Mouse (Mus musculus) liver, postnatal 0 days (tissue): ENCODE measurements around the gene Slc3a2. TPM values are rescaled to one million over a fixed set of nuclear protein-coding genes. Genes with fewer than 3 reads are reported as not detected.

Experiments
- ATAC-seq: fragments of 200-750 bp; cut with Nextera tagmentation; 2 replicates; pipeline ENCODE4 v1.8.0; 2017; ENCODE audit warnings: mild to moderate bottlenecking, moderate library complexity
- DNase-seq: peaks from one replicate; pipeline ENCODE4 v3.0.0-alpha.2; 2016
- H3K27ac ChIP-seq: fragments of 300-500 bp; sonication (generic); 2 replicates; pipeline ENCODE4 v1.5.1; 2014; ENCODE audit warnings: antibody characterized with exemption, moderate library complexity, mild to moderate bottlenecking, low read depth
- H3K27me3 ChIP-seq: fragments of 300-500 bp; sonication (generic); 2 replicates; pipeline ENCODE4 v1.6.1; 2014; ENCODE audit warnings: low read length, control low read depth, mixed read lengths; ENCODE audit not compliant: insufficient read depth
- H3K36me3 ChIP-seq: fragments of 300-500 bp; sonication (generic); replicated peaks from 2 replicates; pipeline ENCODE4 v1.6.1; 2014; ENCODE audit warnings: mild to moderate bottlenecking, control low read depth, low read length, moderate library complexity, mixed read lengths; ENCODE audit not compliant: insufficient read depth
- H3K4me1 ChIP-seq: fragments of 300-500 bp; sonication (generic); 2 replicates; pipeline ENCODE4 v1.6.1; 2014; ENCODE audit warnings: antibody characterized with exemption, mild to moderate bottlenecking, control low read depth; ENCODE audit not compliant: insufficient read depth
- H3K4me2 ChIP-seq: fragments of 300-500 bp; sonication (generic); 2 replicates; pipeline ENCODE4 v1.6.1; 2014; ENCODE audit warnings: low read depth, mild to moderate bottlenecking, low read length, moderate library complexity, mixed read lengths
- H3K4me3 ChIP-seq: fragments of 300-500 bp; sonication (generic); 2 replicates; pipeline ENCODE4 v1.5.1; 2014; ENCODE audit warnings: low read depth, low read length
- H3K9ac ChIP-seq: fragments of 300-500 bp; sonication (generic); replicated peaks from 2 replicates; pipeline ENCODE4 v1.6.1; 2014; ENCODE audit warnings: mild to moderate bottlenecking, moderate library complexity
- H3K9me3 ChIP-seq: fragments of 300-500 bp; sonication (generic); 2 replicates; pipeline ENCODE4 v1.6.1; 2016; ENCODE audit warnings: mild to moderate bottlenecking, control low read depth, low read length, mixed read lengths
- CTCF ChIP-seq: sonication (generic); IDR thresholded peaks from 2 replicates; pipeline ENCODE4 v1.5.1; 2016; ENCODE audit warnings: antibody characterized with exemption, low read depth
- EP300 ChIP-seq: IDR thresholded peaks from 2 replicates; pipeline ENCODE4 v1.6.1; 2016; ENCODE audit warnings: antibody characterized with exemption, low read depth, mild to moderate bottlenecking
- WGBS: fragments of 180-500 bp; shearing (Covaris S2); extraction: QIAGEN DNeasy Blood & Tissue Kit; methylation state at CpG from one replicate; pipeline ENCODE4 v1.1.7; 2014; ENCODE audit not compliant: insufficient replicate concordance; 5-methylcytosine and 5-hydroxymethylcytosine counted together
- polyA plus RNA-seq: library from polyadenylated mRNA; unstranded; fragments of >200 nt; fragmentation: Nextera tagmentation; extraction: Ambion mirVana; gene quantifications from 2 replicates; pipeline ENCODE4 v1.2.1, GENCODE M21; 2015

Gene Slc3a2
- polyA plus RNA-seq, 1 experiment from 2014 or later, result 68.0 TPM

DNA sequence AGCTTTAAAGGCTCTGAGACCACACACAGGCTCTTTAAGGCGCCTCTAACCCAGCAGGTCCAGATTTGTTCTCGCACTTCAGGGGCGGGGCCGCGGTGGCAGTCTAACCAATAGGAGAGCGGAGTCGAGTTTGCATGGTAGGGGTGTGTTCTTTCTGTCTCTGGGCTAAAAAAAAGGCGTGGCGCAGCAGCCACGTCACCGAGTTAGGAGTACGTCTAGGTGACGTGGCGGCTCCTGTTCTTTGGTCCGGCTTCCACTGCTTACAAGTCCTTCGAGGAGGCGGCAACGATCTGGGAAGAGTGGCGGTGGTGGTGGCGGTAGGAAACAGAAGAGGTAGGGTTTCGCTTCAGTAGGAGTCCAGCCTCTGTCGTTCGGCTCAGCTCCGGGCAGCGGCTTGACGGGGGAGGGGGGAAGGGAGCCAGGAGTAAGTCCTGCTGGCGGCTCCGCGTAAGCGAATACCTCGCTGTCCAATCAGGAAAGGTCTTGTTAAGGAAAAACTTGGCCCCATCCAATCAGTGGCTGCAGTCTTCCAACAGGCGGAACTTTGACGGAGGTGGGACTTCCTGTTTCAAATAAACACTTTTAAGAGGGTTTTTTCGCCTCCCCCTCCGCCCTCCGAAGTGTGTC, 18.2 kb upstream of the Slc3a2 start, which contains the start of gene Stx5a:
TSS of gene Stx5a (plus strand) at position 171 of the 627 bp plus-strand sequence.
- Histone ChIP-seq H3K9ac (peak within 1 kb of the TSS; percentile 84), H3K4me2 (peak within 1 kb of the TSS; percentile 92), H3K36me3 (peaks cover 58% of the 10 kb centered on the region), H3K4me3 (peak within 1 kb of the TSS; percentile 70), H3K27me3 (no peaks in the 10 kb centered on the region), H3K4me1 (peaks cover 16% of the 10 kb centered on the region), H3K27ac (peak within 1 kb of the TSS; percentile 92), H3K9me3 (no peaks in the 10 kb centered on the region)
- under 1% methylated on average over 36 of the region's 36 CpGs for WGBS
- TF ChIP-seq CTCF, result 0 out of 2 replicates have a peak, but pooled peaks have one; percentile 15
- TF ChIP-seq EP300, result peak; percentile 78; the same call in 1 of the 2 replicates
- ATAC-seq (peak; percentile 97), DNase-seq (peak; percentile 95)

DNA sequence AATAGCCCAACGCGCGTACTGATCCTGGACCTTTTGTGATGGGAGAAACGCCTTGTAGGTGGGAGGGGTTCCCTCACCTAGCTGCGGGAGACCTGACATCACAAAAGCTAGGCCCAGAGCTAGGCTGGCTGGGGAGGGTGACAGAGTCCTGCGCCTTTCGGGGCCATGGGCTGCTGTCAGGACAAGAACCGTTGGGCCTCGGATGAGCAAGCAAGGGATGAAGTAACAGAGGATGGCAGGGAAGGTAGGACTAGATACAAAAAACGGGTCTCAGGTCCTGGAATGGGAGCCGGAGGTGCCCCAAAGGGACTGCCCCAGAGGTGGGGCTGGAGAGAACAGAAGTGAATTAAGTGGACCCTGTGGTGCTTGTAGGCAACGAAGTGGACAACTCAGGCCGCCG, 17.4 kb upstream of the Slc3a2 start, which contains the start of gene 1700092M07Rik:
TSS of gene 1700092M07Rik (plus strand) at position 116 of the 400 bp plus-strand sequence.
- DNase-seq (no peak), ATAC-seq (no peak)
- Histone ChIP-seq H3K36me3 (peaks cover 50% of the 10 kb centered on the region), H3K4me3 (peak within 1 kb of the TSS; percentile 70), H3K9me3 (no peaks in the 10 kb centered on the region), H3K27ac (peak within 1 kb of the TSS; percentile 92), H3K4me1 (peaks cover 16% of the 10 kb centered on the region), H3K9ac (peak within 1 kb of the TSS; percentile 84), H3K27me3 (no peaks in the 10 kb centered on the region), H3K4me2 (peak within 1 kb of the TSS; percentile 92)
- 69% methylated on average over 14 of the region's 14 CpGs for WGBS
- TF ChIP-seq EP300 (no peak), CTCF (no peak)

DNA sequence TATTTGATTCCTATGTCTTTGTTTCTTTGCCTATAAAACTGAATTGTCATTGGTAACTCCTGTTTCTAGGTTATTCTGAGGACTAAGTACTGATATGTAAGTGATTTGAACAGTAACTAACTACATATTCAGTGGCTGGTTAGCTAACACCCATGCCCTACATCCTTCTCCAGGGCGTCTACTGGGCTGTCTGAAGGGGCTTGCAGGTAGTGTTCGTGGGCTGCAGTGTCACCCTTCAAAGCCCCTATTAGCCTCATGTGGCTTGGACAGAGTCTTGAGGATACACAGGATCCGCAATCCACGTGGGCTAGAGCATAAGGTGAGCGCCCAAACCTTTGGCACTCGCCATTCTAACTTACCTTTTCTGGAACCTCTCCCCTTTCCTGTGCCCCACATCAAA, 16.5 kb upstream of the Slc3a2 start:
- Histone ChIP-seq H3K4me3 (no peak overlapping the region), H3K4me2 (no peak overlapping the region), H3K9ac (no peak overlapping the region), H3K4me1 (peaks cover 20% of the 10 kb centered on the region), H3K27ac (no peak overlapping the region), H3K9me3 (no peaks in the 10 kb centered on the region), H3K36me3 (peaks cover 42% of the 10 kb centered on the region), H3K27me3 (no peaks in the 10 kb centered on the region)
- no peak for TF ChIP-seq CTCF
- ATAC-seq, result no peak
- no peak for DNase-seq
- WGBS, result 79% methylated on average over 6 of the region's 6 CpGs

DNA sequence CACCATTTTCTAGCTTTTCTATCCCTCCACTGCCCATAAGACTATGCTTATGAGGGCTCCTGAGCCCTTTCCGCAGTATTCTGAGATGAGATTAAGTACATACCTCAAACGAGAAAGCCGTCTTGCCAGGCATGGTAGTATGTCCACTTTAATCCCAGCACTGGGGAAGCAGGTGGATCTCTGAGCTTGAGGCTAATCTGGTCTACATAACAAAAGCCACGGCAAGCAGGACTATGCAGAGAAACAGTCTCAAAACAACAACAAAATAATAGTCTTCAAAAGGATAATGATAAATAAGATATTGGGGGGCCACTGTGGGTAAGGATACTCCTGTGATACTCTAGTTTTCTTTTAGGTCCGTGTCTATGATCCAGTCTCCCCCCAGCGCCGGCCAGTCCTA, 15.7 kb upstream of the Slc3a2 start:
- H3K4me2 ChIP-seq, result no peak overlapping the region
- H3K27ac ChIP-seq, result no peak overlapping the region
- H3K4me3 ChIP-seq, result no peak overlapping the region
- peaks cover 20% of the 10 kb centered on the region for H3K4me1 ChIP-seq
- no peak for ATAC-seq
- H3K27me3 ChIP-seq, result no peaks in the 10 kb centered on the region
- H3K9ac ChIP-seq, result no peak overlapping the region
- 76% methylated on average over 7 of the region's 7 CpGs for WGBS
- no peak for DNase-seq
- TF ChIP-seq CTCF, result no peak
- TF ChIP-seq EP300, result no peak
- no peaks in the 10 kb centered on the region for H3K9me3 ChIP-seq
- peaks cover 42% of the 10 kb centered on the region for H3K36me3 ChIP-seq

DNA sequence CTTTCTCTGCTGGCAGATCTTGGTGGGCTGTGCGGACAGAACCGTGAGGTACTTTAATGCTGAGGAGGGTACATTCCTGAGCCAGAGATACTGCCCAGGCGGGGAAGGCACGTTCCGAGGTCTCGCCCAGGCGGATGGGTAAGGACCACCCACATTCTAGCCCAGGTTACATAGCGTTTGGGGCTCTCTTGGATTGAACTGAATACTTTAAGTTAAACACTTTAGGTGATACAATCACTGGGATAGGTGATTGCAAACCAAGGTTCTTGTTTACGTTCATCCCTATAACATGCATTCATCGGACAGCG, 12.9 kb upstream of the Slc3a2 start:
- TF ChIP-seq EP300 (no peak), CTCF (no peak)
- Histone ChIP-seq H3K27me3 (no peaks in the 10 kb centered on the region), H3K36me3 (peaks cover 32% of the 10 kb centered on the region), H3K4me1 (peaks cover 12% of the 10 kb centered on the region), H3K9ac (peak overlapping the region; percentile 84), H3K4me2 (peak overlapping the region; percentile 88), H3K27ac (peak overlapping the region; percentile 73), H3K9me3 (no peaks in the 10 kb centered on the region), H3K4me3 (peak overlapping the region; percentile 83)
- DNase-seq (no peak), ATAC-seq (peak; percentile 30)
- 2% methylated on average over 11 of the region's 11 CpGs for WGBS

DNA sequence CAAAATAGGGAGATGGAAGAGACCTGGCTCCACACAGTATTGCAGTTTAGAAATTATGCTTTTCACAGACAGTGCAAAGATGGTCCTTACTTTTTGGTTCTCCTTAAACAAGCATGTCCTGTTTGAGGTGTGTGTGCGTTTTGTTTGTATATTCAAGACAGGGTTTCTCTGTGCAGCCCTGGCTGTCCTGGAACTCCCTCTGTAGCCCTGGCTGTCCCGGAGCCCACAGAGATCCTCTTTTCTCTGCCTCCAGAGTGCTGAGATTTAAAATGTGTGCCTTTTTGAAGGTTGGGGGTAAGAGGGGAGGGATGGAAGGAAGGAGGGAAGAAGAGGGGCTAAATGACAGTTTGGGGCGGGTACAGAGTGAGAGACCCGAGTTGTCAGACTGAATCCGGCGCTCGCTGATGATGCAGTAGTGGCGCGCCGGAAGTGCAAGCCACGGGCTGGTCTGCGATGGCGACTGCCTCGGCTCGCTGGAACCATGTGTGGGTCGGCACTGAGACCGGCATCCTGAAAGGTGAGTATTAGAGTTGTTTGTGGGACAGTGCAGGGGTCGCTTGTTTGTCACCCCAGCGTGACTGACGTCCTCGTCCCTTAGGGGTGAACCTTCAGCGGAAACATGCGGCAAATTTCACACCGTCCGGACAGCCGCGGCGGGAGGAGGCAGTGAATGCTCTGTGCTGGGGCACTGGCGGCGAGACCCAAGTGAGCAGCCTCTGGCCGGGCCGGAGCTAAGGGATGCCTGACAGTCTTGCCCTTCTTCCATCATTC, 12.4 kb upstream of the Slc3a2 start, which contains the start of gene Wdr74:
TSS of gene Wdr74 (plus strand) at position 439 of the 771 bp plus-strand sequence.
- peak within 1 kb of the TSS; percentile 88 for H3K4me2 ChIP-seq
- under 1% methylated on average over 32 of the region's 32 CpGs for WGBS

More for the DNA sequence above, 12.4 kb upstream of the Slc3a2 start, which contains the start of gene Wdr74:
- peak within 1 kb of the TSS; percentile 83 for H3K4me3 ChIP-seq
- H3K27me3 ChIP-seq, result no peaks in the 10 kb centered on the region
- H3K9ac ChIP-seq, result peak within 1 kb of the TSS; percentile 84
- H3K4me1 ChIP-seq, result peaks cover 6% of the 10 kb centered on the region
- DNase-seq (peak; percentile 92), ATAC-seq (peak; percentile 95)
- peaks cover 30% of the 10 kb centered on the region for H3K36me3 ChIP-seq
- H3K9me3 ChIP-seq, result no peaks in the 10 kb centered on the region
- TF ChIP-seq CTCF (no peak), EP300 (no peak)
- peak within 1 kb of the TSS; percentile 73 for H3K27ac ChIP-seq
